Mouse (Mus musculus) intestine, embryonic 15.5 days (tissue): ENCODE results near the gene Arrdc2. TPM values are rescaled to one million over a fixed set of nuclear protein-coding genes. Genes with fewer than 3 reads are reported as not detected.

ENCODE experiments used
- ATAC-seq: fragments of 200-750 bp; cut with Nextera tagmentation; 2 replicates; pipeline ENCODE4 v1.8.0; 2017; ENCODE audit warnings: moderate TSS enrichment, moderate library complexity
- H3K27ac ChIP-seq: fragments of 300-500 bp; sonication (generic); 2 replicates; pipeline ENCODE4 v1.5.1; 2015; ENCODE audit warnings: mild to moderate bottlenecking, inconsistent platforms
- H3K27me3 ChIP-seq: fragments of 300-500 bp; sonication (generic); replicated peaks from 2 replicates; pipeline ENCODE4 v1.6.1; 2015; ENCODE audit warnings: inconsistent platforms
- H3K36me3 ChIP-seq: fragments of 300-500 bp; sonication (generic); 2 replicates; pipeline ENCODE4 v1.6.1; 2015; ENCODE audit warnings: inconsistent platforms
- H3K4me1 ChIP-seq: fragments of 300-500 bp; sonication (generic); replicated peaks from 2 replicates; pipeline ENCODE4 v1.6.1; 2015; ENCODE audit warnings: inconsistent platforms
- H3K4me2 ChIP-seq: fragments of 300-500 bp; sonication (generic); replicated peaks from 2 replicates; pipeline ENCODE4 v1.6.1; 2015; ENCODE audit warnings: mild to moderate bottlenecking, inconsistent platforms
- H3K4me3 ChIP-seq: fragments of 300-500 bp; sonication (generic); replicated peaks from 2 replicates; pipeline ENCODE4 v1.5.1; 2015; ENCODE audit warnings: inconsistent platforms
- H3K9ac ChIP-seq: fragments of 300-500 bp; sonication (generic); 2 replicates; pipeline ENCODE4 v1.6.1; 2015; ENCODE audit warnings: inconsistent platforms
- H3K9me3 ChIP-seq: fragments of 300-500 bp; sonication (generic); 2 replicates; pipeline ENCODE4 v1.6.1; 2016; ENCODE audit warnings: inconsistent platforms
- WGBS: fragments of 180-500 bp; shearing (Covaris S2); methylation state at CpG from one replicate; pipeline ENCODE4 v1.1.7; 2015; 5-methylcytosine and 5-hydroxymethylcytosine counted together
- polyA plus RNA-seq: library from polyadenylated mRNA; unstranded; fragments of >200 nt; fragmentation: Nextera tagmentation; extraction: Ambion mirVana; gene quantifications from 2 replicates; pipeline ENCODE4 v1.2.1, GENCODE M21; 2015

Gene Arrdc2
- polyA plus RNA-seq, 1 experiment from 2014 or later = 7.5 TPM

- peak overlapping the region; percentile 71 for H3K27ac ChIP-seq
- no peaks in the 10 kb centered on the region for H3K27me3 ChIP-seq
- H3K4me1 ChIP-seq = peaks cover 24% of the 10 kb centered on the region
- H3K9ac ChIP-seq = peak overlapping the region; percentile 69
- 4% methylated on average over 31 of the region's 31 CpGs for WGBS
- H3K4me3 ChIP-seq = peak overlapping the region; percentile 83
- H3K4me2 ChIP-seq = peak overlapping the region; percentile 83
- ATAC-seq = no peak
- no peaks in the 10 kb centered on the region for H3K9me3 ChIP-seq
- no peaks in the 10 kb centered on the region for H3K36me3 ChIP-seq
Measured at GRCm38 (mm10) chr8:70872643-70873363, 33.3 kb upstream of the Arrdc2 start.

DNA sequence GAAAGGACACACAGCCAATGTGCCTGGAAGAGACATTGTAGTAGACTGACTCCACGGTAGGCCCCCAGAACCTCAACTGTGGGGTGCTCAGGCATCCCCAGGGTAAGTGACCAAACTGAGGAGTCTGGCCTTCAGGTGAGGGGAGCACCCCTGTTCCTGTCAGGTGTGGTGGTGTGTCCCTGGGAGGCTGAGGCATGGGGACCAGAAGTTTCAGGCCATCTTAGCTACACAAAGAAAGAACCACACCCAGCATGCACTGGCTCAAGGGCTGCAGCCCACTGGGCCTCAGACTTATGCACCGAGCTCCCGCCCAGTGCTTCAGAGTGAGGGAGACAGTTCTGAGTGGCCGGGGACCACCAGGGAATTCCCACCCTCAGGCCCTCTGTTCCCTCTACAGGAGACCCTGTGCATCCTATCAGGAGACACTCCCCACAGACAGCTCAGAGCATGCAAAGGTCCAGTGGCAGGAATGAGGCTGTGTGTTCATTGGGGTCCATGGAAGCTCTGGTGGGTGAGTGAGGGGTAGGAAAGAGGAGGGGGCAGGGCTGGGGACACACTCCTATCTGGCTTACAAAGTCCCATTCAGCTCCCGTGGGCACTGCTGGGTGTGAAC lies 31.8 kb upstream of the Arrdc2 start:
- no peak overlapping the region for H3K27ac ChIP-seq
- WGBS = 82% methylated on average over 5 of the region's 5 CpGs
- no peak overlapping the region for H3K9ac ChIP-seq
- no peaks in the 10 kb centered on the region for H3K9me3 ChIP-seq
- no peak overlapping the region for H3K4me2 ChIP-seq
- no peaks in the 10 kb centered on the region for H3K36me3 ChIP-seq
- peaks cover 25% of the 10 kb centered on the region for H3K4me1 ChIP-seq
- no peak for ATAC-seq
- no peak overlapping the region for H3K4me3 ChIP-seq
- no peaks in the 10 kb centered on the region for H3K27me3 ChIP-seq

GRCm38 (mm10) chr8:70869601-70870041 lies 30.1 kb upstream of the Arrdc2 start:
- no peak overlapping the region for H3K9ac ChIP-seq
- H3K27ac ChIP-seq = no peak overlapping the region
- H3K4me2 ChIP-seq = no peak overlapping the region
- no peak overlapping the region for H3K4me3 ChIP-seq
- H3K4me1 ChIP-seq = peaks cover 34% of the 10 kb centered on the region
- H3K36me3 ChIP-seq = no peaks in the 10 kb centered on the region
- H3K9me3 ChIP-seq = no peaks in the 10 kb centered on the region
- WGBS = 44% methylated on average over 16 of the region's 16 CpGs
- peak; percentile 14; the same call in 1 of the 2 replicates for ATAC-seq
- H3K27me3 ChIP-seq = no peaks in the 10 kb centered on the region

DNA sequence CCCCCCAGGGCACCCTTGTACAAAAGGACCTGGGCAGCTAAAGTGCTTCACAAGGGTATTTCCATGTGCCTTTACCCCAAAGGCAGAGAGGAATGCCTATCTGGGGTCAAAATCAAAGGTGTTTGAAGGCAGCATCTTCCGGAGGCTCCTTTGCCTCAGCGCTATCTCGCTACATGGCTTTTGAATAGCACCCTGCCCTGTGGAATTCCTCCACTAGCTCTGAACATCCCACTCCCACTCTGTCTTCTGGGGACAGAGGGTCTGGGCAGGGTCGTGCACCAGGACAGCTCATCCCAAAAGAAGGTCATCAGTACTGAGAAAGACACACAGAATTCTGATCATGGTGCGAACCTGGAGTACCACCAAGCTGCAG lies 29.7 kb upstream of the Arrdc2 start:
- H3K27me3 ChIP-seq = no peaks in the 10 kb centered on the region
- peak overlapping the region; percentile 53 for H3K4me2 ChIP-seq
- 39% methylated on average over 5 of the region's 5 CpGs for WGBS
- no peak overlapping the region for H3K4me3 ChIP-seq
- no peaks in the 10 kb centered on the region for H3K9me3 ChIP-seq
- peak overlapping the region; percentile 23 for H3K9ac ChIP-seq
- peaks cover 38% of the 10 kb centered on the region for H3K4me1 ChIP-seq
- H3K36me3 ChIP-seq = no peaks in the 10 kb centered on the region
- no peak for ATAC-seq
- no peak overlapping the region for H3K27ac ChIP-seq

- Histone ChIP-seq H3K4me3 (0 out of 2 replicates have a peak overlapping the region, but pooled peaks have one; percentile 19), H3K36me3 (no peaks in the 10 kb centered on the region), H3K9me3 (no peaks in the 10 kb centered on the region), H3K27me3 (no peaks in the 10 kb centered on the region; the same call in 1 of the 2 replicates), H3K9ac (peak overlapping the region; percentile 23), H3K27ac (no peak overlapping the region; the same call in 1 of the 2 replicates), H3K4me2 (peak overlapping the region; percentile 53), H3K4me1 (peaks cover 43% of the 10 kb centered on the region)
- 21% methylated on average over 40 of the region's 40 CpGs for WGBS
- no peak for ATAC-seq
Measured at GRCm38 (mm10) chr8:70868559-70869198, 29.2 kb upstream of the Arrdc2 start.

DNA sequence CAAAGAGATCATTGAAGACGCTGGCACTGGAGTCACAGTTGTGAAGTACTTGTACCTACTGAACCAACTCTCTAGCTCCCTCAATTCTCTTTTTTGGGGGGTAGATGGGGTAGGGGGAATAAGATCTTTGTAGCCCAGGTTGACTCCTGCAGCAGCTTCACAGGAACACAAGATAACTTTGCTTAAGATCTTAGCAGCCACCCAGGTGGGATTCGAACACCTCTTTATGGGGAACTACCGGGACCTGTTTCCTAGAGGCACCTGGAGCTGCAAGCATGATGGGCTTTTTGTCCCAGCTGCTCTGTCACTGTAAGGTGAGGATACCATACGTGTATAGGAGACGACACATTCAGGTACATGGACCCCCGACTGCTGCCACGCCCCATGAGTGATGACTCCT lies 27.0 kb upstream of the Arrdc2 start:
- Histone ChIP-seq H3K4me3 (no peak overlapping the region), H3K4me2 (no peak overlapping the region), H3K36me3 (no peaks in the 10 kb centered on the region), H3K9me3 (no peaks in the 10 kb centered on the region), H3K4me1 (peaks cover 53% of the 10 kb centered on the region), H3K9ac (no peak overlapping the region), H3K27me3 (peaks cover 20% of the 10 kb centered on the region), H3K27ac (no peak overlapping the region)
- WGBS = 85% methylated on average over 7 of the region's 7 CpGs
- ATAC-seq = no peak

DNA sequence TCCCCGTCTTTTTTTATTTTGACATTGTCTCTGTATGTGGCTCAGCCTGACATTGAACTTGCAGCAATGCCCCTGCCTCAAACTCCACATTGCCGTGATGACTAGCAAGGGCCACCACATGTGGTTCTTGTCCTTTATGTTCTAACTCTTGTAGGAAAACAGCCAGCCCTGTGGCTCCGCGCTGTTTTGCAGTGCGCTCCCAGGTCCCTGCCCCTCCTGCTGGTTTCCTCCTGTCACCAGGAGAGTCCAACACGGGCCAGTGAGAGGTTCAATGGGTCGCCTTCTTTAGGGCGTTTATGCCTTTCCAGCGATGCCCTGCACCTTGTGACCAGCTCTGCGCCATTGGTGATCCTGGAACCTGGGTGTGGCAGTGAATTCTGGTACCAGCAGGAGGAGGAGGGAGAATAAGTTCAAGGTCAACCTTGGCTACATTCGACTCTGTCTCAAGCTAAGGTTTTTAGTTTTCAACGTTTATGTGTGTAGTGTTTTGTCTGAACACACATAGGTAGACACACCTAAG lies 26.5 kb upstream of the Arrdc2 start:
- H3K9ac ChIP-seq = peak overlapping the region; percentile 18; the same call in 1 of the 2 replicates
- WGBS = 4% methylated on average over 12 of the region's 12 CpGs
- H3K27ac ChIP-seq = peak overlapping the region; percentile 64
- H3K4me3 ChIP-seq = peak overlapping the region; percentile 46
- no peaks in the 10 kb centered on the region for H3K9me3 ChIP-seq
- H3K4me1 ChIP-seq = peaks cover 53% of the 10 kb centered on the region
- peak overlapping the region; percentile 87 for H3K4me2 ChIP-seq
- peak; percentile 22 for ATAC-seq
- H3K27me3 ChIP-seq = peaks cover 24% of the 10 kb centered on the region
- H3K36me3 ChIP-seq = no peaks in the 10 kb centered on the region

GRCm38 (mm10) chr8:70865350-70866000 lies 26.0 kb upstream of the Arrdc2 start:
- peak; percentile 91 for ATAC-seq
- peak overlapping the region; percentile 87 for H3K4me2 ChIP-seq
- H3K4me1 ChIP-seq = peaks cover 53% of the 10 kb centered on the region
- peak overlapping the region; percentile 24 for H3K9ac ChIP-seq
- WGBS = under 1% methylated on average over 46 of the region's 46 CpGs
- H3K9me3 ChIP-seq = no peaks in the 10 kb centered on the region
- H3K36me3 ChIP-seq = no peaks in the 10 kb centered on the region
- H3K4me3 ChIP-seq = peak overlapping the region; percentile 46
- peaks cover 24% of the 10 kb centered on the region for H3K27me3 ChIP-seq
- H3K27ac ChIP-seq = peak overlapping the region; percentile 65

DNA sequence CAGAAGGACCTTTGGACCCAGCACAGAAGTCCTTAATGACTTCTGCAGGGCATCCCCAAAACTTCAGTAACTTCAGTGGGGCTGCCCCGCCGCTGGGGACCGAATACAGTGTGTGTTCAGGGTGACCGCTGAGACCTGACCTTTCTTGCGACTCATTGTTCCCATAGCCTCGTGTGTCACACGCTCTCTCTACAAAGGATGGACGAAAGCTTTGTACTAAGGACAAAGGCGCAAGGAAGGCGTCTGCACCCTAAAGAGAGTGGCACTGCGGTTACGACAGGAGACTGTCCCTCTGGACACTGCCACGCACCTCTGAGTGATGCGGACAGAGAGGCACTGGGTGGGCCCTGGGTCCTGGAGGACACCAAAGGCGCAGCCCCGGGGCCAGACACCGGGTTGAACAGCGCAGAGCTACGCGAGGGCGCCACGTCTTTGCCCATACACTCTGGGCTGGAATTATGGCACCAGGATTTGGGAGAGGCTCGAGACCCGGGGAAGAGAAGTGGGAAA lies 25.2 kb upstream of the Arrdc2 start:
- 3% methylated on average over 24 of the region's 24 CpGs for WGBS
- ATAC-seq = peak; percentile 11

GRCm38 (mm10) chr8:70863956-70864711 lies 24.6 kb upstream of the Arrdc2 start:
- no peak overlapping the region for H3K27ac ChIP-seq
- 2% methylated on average over 46 of the region's 46 CpGs for WGBS

More for the DNA sequence above, 25.2 kb upstream of the Arrdc2 start:
- Histone ChIP-seq H3K9ac (peak overlapping the region; percentile 24), H3K27me3 (peaks cover 24% of the 10 kb centered on the region), H3K4me2 (peak overlapping the region; percentile 87), H3K9me3 (no peaks in the 10 kb centered on the region), H3K4me3 (peak overlapping the region; percentile 46), H3K27ac (peak overlapping the region; percentile 65), H3K36me3 (no peaks in the 10 kb centered on the region), H3K4me1 (peaks cover 52% of the 10 kb centered on the region)

More at GRCm38 (mm10) chr8:70863956-70864711, 24.6 kb upstream of the Arrdc2 start:
- Histone ChIP-seq H3K27me3 (peaks cover 24% of the 10 kb centered on the region), H3K9ac (peak overlapping the region; percentile 24), H3K4me2 (peak overlapping the region; percentile 87), H3K4me3 (peak overlapping the region; percentile 46), H3K9me3 (no peaks in the 10 kb centered on the region), H3K36me3 (no peaks in the 10 kb centered on the region), H3K4me1 (peaks cover 47% of the 10 kb centered on the region)
- no peak for ATAC-seq
